Mouse (Mus musculus) R1 (cell line): Measurements from ENCODE around the gene Gm20388.
A peak's percentile ranks its signal among the peaks of the same experiment; 100 is the strongest.
"Not testable (repeated sequence)": the region's sequence is repeated elsewhere in the genome, so short reads cannot be mapped to it uniquely, and the experiment has no call there.

Source experiments
- DNase-seq: peaks from one replicate; pipeline ENCODE4 v3.0.0-alpha.2; 2018; ENCODE audit warnings: low read depth, low spot score

The Gm20388 gene

GRCm38 (mm10) chr8:120364093-120364725, 453.6 kb downstream of the Gm20388 start:
- peak; percentile 76 for DNase-seq

GRCm38 (mm10) chr8:120366840-120367239, 456.2 kb downstream of the Gm20388 start:
- no peak for DNase-seq

GRCm38 (mm10) chr8:120368191-120368590, 457.6 kb downstream of the Gm20388 start:
- DNase-seq: not testable (repeated sequence)

GRCm38 (mm10) chr8:120368814-120369649, 458.4 kb downstream of the Gm20388 start:
- DNase-seq: peak; percentile 95

- no peak for DNase-seq
These were observed 459.3 kb downstream of the Gm20388 start for GRCm38 (mm10) chr8:120369956-120370355.

- no peak for DNase-seq
These were observed 459.8 kb downstream of the Gm20388 start for GRCm38 (mm10) chr8:120370461-120370860.

GRCm38 (mm10) chr8:120371146-120371545, 460.5 kb downstream of the Gm20388 start:
- DNase-seq: no peak

- no peak for DNase-seq
These were observed 461.2 kb downstream of the Gm20388 start for GRCm38 (mm10) chr8:120371725-120372457.

GRCm38 (mm10) chr8:120372684-120373083, 462.0 kb downstream of the Gm20388 start:
- DNase-seq: no peak

- no peak for DNase-seq
These were observed 463.0 kb downstream of the Gm20388 start for GRCm38 (mm10) chr8:120373621-120374020.

GRCm38 (mm10) chr8:120374070-120374469, 463.4 kb downstream of the Gm20388 start:
- DNase-seq: no peak

- no peak for DNase-seq
These were observed 463.9 kb downstream of the Gm20388 start for GRCm38 (mm10) chr8:120374514-120374913.

GRCm38 (mm10) chr8:120375170-120375569, 464.5 kb downstream of the Gm20388 start:
- peak; percentile 92 for DNase-seq

- DNase-seq: no peak
These were observed 465.6 kb downstream of the Gm20388 start for GRCm38 (mm10) chr8:120376215-120376614.

GRCm38 (mm10) chr8:120376847-120377802, 466.5 kb downstream of the Gm20388 start:
- DNase-seq: no peak

- DNase-seq: no peak
These were observed 467.2 kb downstream of the Gm20388 start for GRCm38 (mm10) chr8:120377803-120378189.

- DNase-seq: no peak
These were observed 467.7 kb downstream of the Gm20388 start for GRCm38 (mm10) chr8:120378306-120378705.

GRCm38 (mm10) chr8:120379015-120379414, 468.4 kb downstream of the Gm20388 start:
- DNase-seq: no peak

GRCm38 (mm10) chr8:120381865-120382264, 471.2 kb downstream of the Gm20388 start:
- no peak for DNase-seq

- no peak for DNase-seq
These were observed 472.0 kb downstream of the Gm20388 start for GRCm38 (mm10) chr8:120382436-120383203.
